Mouse (Mus musculus) intestine, embryonic 16.5 days (tissue): Measurements from ENCODE around the gene Olfr974. TPM values are rescaled to one million over a fixed set of nuclear protein-coding genes. Genes with fewer than 3 reads are reported as not detected.

Experiments
- ATAC-seq: fragments of 200-750 bp; cut with Nextera tagmentation; 2 replicates; pipeline ENCODE4 v1.8.0; 2017; ENCODE audit warnings: moderate TSS enrichment, moderate library complexity
- H3K27ac ChIP-seq: fragments of 300-500 bp; sonication (generic); 2 replicates; pipeline ENCODE4 v1.5.1; 2014; ENCODE audit warnings: mild to moderate bottlenecking, low read length
- H3K27me3 ChIP-seq: fragments of 300-500 bp; sonication (generic); replicated peaks from 2 replicates; pipeline ENCODE4 v1.6.1; 2014; ENCODE audit warnings: low read length, control low read depth, mixed read lengths; ENCODE audit not compliant: control insufficient read depth, insufficient read depth
- H3K36me3 ChIP-seq: fragments of 300-500 bp; sonication (generic); 2 replicates; pipeline ENCODE4 v1.6.1; 2014; ENCODE audit warnings: low read length, control low read depth; ENCODE audit not compliant: control insufficient read depth, insufficient read depth
- H3K4me1 ChIP-seq: fragments of 300-500 bp; sonication (generic); 2 replicates; pipeline ENCODE4 v1.6.1; 2014; ENCODE audit warnings: low read length, control low read depth, mixed read lengths; ENCODE audit not compliant: control insufficient read depth, insufficient read depth
- H3K4me2 ChIP-seq: fragments of 300-500 bp; sonication (generic); 2 replicates; pipeline ENCODE4 v1.6.1; 2014; ENCODE audit warnings: low read depth, low read length, control low read depth
- H3K4me3 ChIP-seq: fragments of 300-500 bp; sonication (generic); 2 replicates; pipeline ENCODE4 v1.5.1; 2014; ENCODE audit warnings: mild to moderate bottlenecking, low read length
- H3K9ac ChIP-seq: fragments of 300-500 bp; sonication (generic); 2 replicates; pipeline ENCODE4 v1.6.1; 2014; ENCODE audit warnings: low read depth, low read length
- H3K9me3 ChIP-seq: fragments of 300-500 bp; sonication (generic); 2 replicates; pipeline ENCODE4 v1.6.1; 2016; ENCODE audit warnings: low read length, control low read depth; ENCODE audit not compliant: control insufficient read depth
- WGBS: fragments of 180-500 bp; shearing (Covaris S2); extraction: QIAGEN DNeasy Blood & Tissue Kit; methylation state at CpG from one replicate; pipeline ENCODE4 v1.1.7; 2014; 5-methylcytosine and 5-hydroxymethylcytosine counted together
- polyA plus RNA-seq: library from polyadenylated mRNA; unstranded; fragments of >200 nt; fragmentation: Nextera tagmentation; extraction: Ambion mirVana; gene quantifications from 2 replicates; pipeline ENCODE4 v1.2.1, GENCODE M21; 2015

The Olfr974 gene
- polyA plus RNA-seq, 1 experiment from 2014 or later: not detected

DNA sequence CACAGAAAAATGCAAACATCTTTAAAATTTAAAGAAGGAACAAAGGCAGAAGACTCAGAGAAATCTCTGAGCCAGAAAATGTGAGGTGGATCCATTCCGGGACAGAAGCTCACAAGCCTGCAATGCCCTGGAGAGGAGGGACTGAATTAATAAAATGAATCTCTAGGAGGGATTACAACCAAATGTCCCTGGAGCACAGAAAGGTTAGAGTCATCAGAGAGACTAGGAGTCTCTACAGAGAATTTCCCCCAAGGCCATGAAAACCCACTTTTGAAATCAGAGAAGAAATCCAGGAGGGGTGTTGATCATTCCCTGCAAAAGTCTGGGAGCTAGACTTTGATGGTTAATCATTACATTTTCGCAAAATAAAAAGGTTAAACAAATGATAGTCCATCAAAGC is 54.5 kb downstream of the Olfr974 start, which contains the start of gene Olfr978:
Gene Olfr978, plus strand, starts transcription at position 301 of the 400 bp plus-strand sequence.
- Histone ChIP-seq H3K9me3 (no peaks in the 10 kb centered on the region), H3K9ac (no peak within 1 kb of the TSS), H3K36me3 (no peaks in the 10 kb centered on the region), H3K27ac (no peak within 1 kb of the TSS), H3K27me3 (no peaks in the 10 kb centered on the region), H3K4me1 (no peaks in the 10 kb centered on the region), H3K4me3 (no peak within 1 kb of the TSS), H3K4me2 (no peak within 1 kb of the TSS)
- 85% methylated on average over 2 of the region's 2 CpGs for WGBS
- no peak for ATAC-seq

Other genes with a start within 250 kb of the Olfr974 start
- gene Olfr149, start 230.4 kb upstream of the Olfr974 start, polyA plus RNA-seq: not detected in 2 replicates
- gene Olfr965, start 226.1 kb upstream of the Olfr974 start, polyA plus RNA-seq: not detected in 2 replicates
- gene Olfr150, start 206.5 kb upstream of the Olfr974 start, polyA plus RNA-seq: not detected in 2 replicates
- not detected in 2 replicates for gene Olfr967, start 191.3 kb upstream of the Olfr974 start, polyA plus RNA-seq
- gene Olfr968, start 154.2 kb upstream of the Olfr974 start, polyA plus RNA-seq: not detected in 2 replicates
- gene Olfr969, start 146.6 kb upstream of the Olfr974 start, polyA plus RNA-seq: not detected in 2 replicates
- gene Olfr970, start 128.6 kb upstream of the Olfr974 start, polyA plus RNA-seq: not detected in 2 replicates
- gene Olfr971, start 100.6 kb upstream of the Olfr974 start, polyA plus RNA-seq: not detected in 2 replicates
- gene Olfr972, start 71.1 kb upstream of the Olfr974 start, polyA plus RNA-seq: not detected in 2 replicates
- not detected in 2 replicates for gene Olfr229, start 30.2 kb upstream of the Olfr974 start, polyA plus RNA-seq
- not detected in 2 replicates for gene Olfr975, start 14.5 kb downstream of the Olfr974 start, polyA plus RNA-seq
- not detected in 2 replicates for gene Olfr976, start 23.6 kb downstream of the Olfr974 start, polyA plus RNA-seq
- gene Olfr978, start 54.6 kb downstream of the Olfr974 start, polyA plus RNA-seq: not detected in 2 replicates
- gene Olfr979, start 66.0 kb downstream of the Olfr974 start, polyA plus RNA-seq: not detected in 2 replicates
- not detected in 2 replicates for gene Olfr980, start 72.1 kb downstream of the Olfr974 start, polyA plus RNA-seq
- not detected in 2 replicates for gene Olfr981, start 84.0 kb downstream of the Olfr974 start, polyA plus RNA-seq
- not detected in 2 replicates for gene Olfr982, start 136.3 kb downstream of the Olfr974 start, polyA plus RNA-seq
- gene Olfr983, start 156.1 kb downstream of the Olfr974 start, polyA plus RNA-seq: not detected in 2 replicates
- not detected in 2 replicates for gene Olfr984, start 176.7 kb downstream of the Olfr974 start, polyA plus RNA-seq
- gene Olfr985, start 192.7 kb downstream of the Olfr974 start, polyA plus RNA-seq: not detected in 2 replicates
- not detected in 2 replicates for gene Tmem225, start 210.6 kb downstream of the Olfr974 start, polyA plus RNA-seq
- gene Olfr986, start 243.4 kb downstream of the Olfr974 start, polyA plus RNA-seq: not detected in 2 replicates